Mouse (Mus musculus) testis, adult 2 months (tissue): ENCODE results near the gene Tpcn2. TPM values are rescaled to one million over a fixed set of nuclear protein-coding genes. Genes with fewer than 3 reads are reported as not detected.
A peak's percentile ranks its signal among the peaks of the same experiment; 100 is the strongest.

Source experiments
- H3K27ac ChIP-seq: fragments of 200-500 bp; 2 replicates; pipeline ENCODE4 v1.5.1; 2012; ENCODE audit warnings: low read depth, low read length; ENCODE audit not compliant: control insufficient read depth, insufficient read depth
- H3K27me3 ChIP-seq: fragments of 200-500 bp; 2 replicates; pipeline ENCODE4 v1.6.1; 2012; ENCODE audit warnings: mild to moderate bottlenecking, low read length, moderate library complexity; ENCODE audit not compliant: control insufficient read depth, insufficient read depth
- H3K36me3 ChIP-seq: fragments of 200-500 bp; 2 replicates; pipeline ENCODE4 v1.6.1; 2012; ENCODE audit warnings: mild to moderate bottlenecking, low read length; ENCODE audit not compliant: control insufficient read depth, insufficient read depth
- H3K4me1 ChIP-seq: fragments of 200-500 bp; 2 replicates; pipeline ENCODE4 v1.6.1; 2012; ENCODE audit warnings: low read length; ENCODE audit not compliant: control insufficient read depth, insufficient read depth
- H3K4me3 ChIP-seq: fragments of 200-500 bp; 2 replicates; pipeline ENCODE4 v1.5.1; 2012; ENCODE audit warnings: low read depth, mild to moderate bottlenecking, low read length, moderate library complexity, mixed read lengths; ENCODE audit not compliant: control insufficient read depth
- CTCF ChIP-seq: fragments of 200-500 bp; IDR thresholded peaks from 2 replicates; pipeline ENCODE4 v1.5.1; 2012; ENCODE audit warnings: low read depth, mild to moderate bottlenecking, inconsistent platforms, low read length, moderate library complexity; ENCODE audit not compliant: control insufficient read depth, insufficient read depth, insufficient replicate concordance
- POLR2A ChIP-seq: fragments of 200-500 bp; IDR thresholded peaks from 2 replicates; pipeline ENCODE4 v1.6.1; 2012; ENCODE audit warnings: low read depth, mild to moderate bottlenecking, inconsistent platforms, low read length, moderate library complexity; ENCODE audit not compliant: control insufficient read depth
- polyA plus RNA-seq: library from polyadenylated mRNA; depleted of rRNA; stranded (reverse); fragments of >200 nt; gene quantifications from 2 replicates; pipeline ENCODE4 v1.2.3, GENCODE M21; 2012

Gene Tpcn2
- polyA plus RNA-seq, 1 experiment = 16.8 TPM

GRCm38 (mm10) chr7:145317522-145317921, 33.7 kb upstream of the Tpcn2 start:
- H3K36me3 ChIP-seq = no peaks in the 10 kb centered on the region
- H3K27me3 ChIP-seq = no peaks in the 10 kb centered on the region
- no peak for TF ChIP-seq POLR2A
- TF ChIP-seq CTCF = no peak
- H3K4me1 ChIP-seq = no peaks in the 10 kb centered on the region
- H3K27ac ChIP-seq = no peak overlapping the region
- no peak overlapping the region for H3K4me3 ChIP-seq

GRCm38 (mm10) chr7:145314785-145315411, 31.1 kb upstream of the Tpcn2 start, which contains the start of gene Mrgprd:
Gene Mrgprd, plus strand, starts transcription at chr7:145314835.
- Histone ChIP-seq H3K36me3 (no peaks in the 10 kb centered on the region), H3K27me3 (no peaks in the 10 kb centered on the region), H3K4me3 (no peak within 1 kb of the TSS), H3K27ac (no peak within 1 kb of the TSS), H3K4me1 (no peaks in the 10 kb centered on the region)
- TF ChIP-seq CTCF (no peak), POLR2A (no peak)

DNA sequence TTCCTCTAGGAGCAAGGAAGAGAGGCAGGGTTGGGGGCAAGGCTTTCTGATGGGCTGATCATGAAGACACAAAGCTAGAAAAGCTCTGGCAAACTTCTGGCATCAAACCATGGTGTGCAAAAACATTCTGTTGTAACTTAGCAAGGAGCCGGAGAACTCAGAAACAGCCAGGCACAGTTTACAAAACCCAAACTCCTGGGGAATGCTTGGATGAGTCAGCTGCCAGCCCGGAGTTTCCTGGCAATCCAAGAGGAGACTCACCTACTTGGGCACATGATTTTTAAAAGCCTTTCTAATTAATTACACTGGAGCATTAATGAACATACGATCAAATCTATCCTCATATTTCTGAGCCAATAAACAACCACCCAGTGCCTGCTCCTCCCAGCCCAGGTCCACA, 28.3 kb upstream of the Tpcn2 start:
- H3K36me3 ChIP-seq = no peaks in the 10 kb centered on the region
- no peak overlapping the region for H3K27ac ChIP-seq
- H3K4me1 ChIP-seq = peaks cover 11% of the 10 kb centered on the region
- no peak overlapping the region for H3K4me3 ChIP-seq
- H3K27me3 ChIP-seq = no peaks in the 10 kb centered on the region
- no peak for TF ChIP-seq POLR2A
- no peak for TF ChIP-seq CTCF

GRCm38 (mm10) chr7:145310526-145310925, 26.7 kb upstream of the Tpcn2 start:
- TF ChIP-seq POLR2A (no peak), CTCF (no peak)
- no peak overlapping the region for H3K27ac ChIP-seq
- no peaks in the 10 kb centered on the region for H3K36me3 ChIP-seq
- peaks cover 11% of the 10 kb centered on the region for H3K4me1 ChIP-seq
- no peaks in the 10 kb centered on the region for H3K27me3 ChIP-seq
- H3K4me3 ChIP-seq = no peak overlapping the region

GRCm38 (mm10) chr7:145309877-145310276, 26.1 kb upstream of the Tpcn2 start:
- H3K27ac ChIP-seq = no peak overlapping the region

DNA sequence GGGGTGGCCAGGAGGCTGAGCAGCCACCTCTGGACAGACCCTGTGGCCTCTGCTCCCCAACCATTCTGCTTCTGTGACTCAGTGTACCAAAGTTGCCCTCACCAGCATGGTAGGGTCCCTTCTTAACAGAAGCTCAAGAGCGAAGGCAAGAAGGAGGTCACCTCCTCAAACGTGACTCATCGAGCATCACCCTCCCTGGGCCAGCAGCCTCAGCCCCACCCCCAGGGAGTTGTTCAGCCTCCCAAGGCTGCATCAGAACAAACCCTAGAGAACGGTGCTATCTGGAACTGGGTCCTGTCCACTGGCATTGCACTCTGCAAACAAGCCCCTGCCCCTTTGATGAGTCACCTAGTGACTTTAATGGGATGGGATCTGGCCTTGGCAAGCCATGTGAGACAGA, 25.1 kb upstream of the Tpcn2 start:
- Histone ChIP-seq H3K36me3 (no peaks in the 10 kb centered on the region), H3K4me3 (no peak overlapping the region), H3K27ac (no peak overlapping the region), H3K27me3 (no peaks in the 10 kb centered on the region), H3K4me1 (peaks cover 11% of the 10 kb centered on the region)
- TF ChIP-seq CTCF (no peak), POLR2A (no peak)

More at GRCm38 (mm10) chr7:145309877-145310276, 26.1 kb upstream of the Tpcn2 start:
- Histone ChIP-seq H3K4me3 (no peak overlapping the region), H3K36me3 (no peaks in the 10 kb centered on the region), H3K27me3 (no peaks in the 10 kb centered on the region), H3K4me1 (peaks cover 11% of the 10 kb centered on the region)
- TF ChIP-seq POLR2A = no peak
- no peak for TF ChIP-seq CTCF

GRCm38 (mm10) chr7:145308061-145308675, 24.4 kb upstream of the Tpcn2 start:
- Histone ChIP-seq H3K27me3 (no peaks in the 10 kb centered on the region), H3K36me3 (no peaks in the 10 kb centered on the region), H3K27ac (no peak overlapping the region), H3K4me1 (peaks cover 11% of the 10 kb centered on the region), H3K4me3 (peak overlapping the region; percentile 40)
- TF ChIP-seq POLR2A = no peak
